Mouse (Mus musculus) G1E (cell line): ENCODE results near the gene Ncoa3.

Experiments used
- CTCF ChIP-seq: IDR thresholded peaks from 2 replicates; pipeline ENCODE4 v1.5.1; 2012; ENCODE audit warnings: low read depth, low read length, inconsistent platforms, mixed read lengths
- GATA1 ChIP-seq: IDR thresholded peaks from 2 replicates; pipeline ENCODE4 v1.6.1; 2012; ENCODE audit warnings: borderline replicate concordance, low read length, inconsistent platforms, mixed read lengths
- GATA2 ChIP-seq: IDR thresholded peaks from 2 replicates; pipeline ENCODE4 v1.6.1; 2012; ENCODE audit warnings: low read depth, low read length, inconsistent platforms, borderline replicate concordance

- TF ChIP-seq GATA2 (no peak), CTCF (no peak), GATA1 (no peak)
These were observed 42.6 kb downstream of the Ncoa3 start for GRCm38 (mm10) chr2:166034967-166035490.
